In genomic region chr12:33109531-33109930, GRCm38 (mm10) we compare ENCODE assay signal across 9 mouse cellular contexts. TPM values are rescaled to one million over a fixed set of nuclear protein-coding genes. Genes with fewer than 3 reads are reported as not detected.
DNase-seq lines count a peak whose midpoint lies in the region; ATAC-seq lines count a peak whose summit lies in the region.
"Had no signal": no experiment of that assay in that cellular context is flagged by ENCODE, and none has a peak within 500 bp of the region (broad histone marks: within the 10 kb centered on the region; RNA-seq: fewer than 3 reads in every experiment).

No protein-coding gene starts in this region.

- ATAC-seq in heart, embryonic 11.5 days (replicated peaks; ENCODE audit: insufficient number of reproducible peaks, low FRiP score, low TSS enrichment), result 0 out of 2 replicates have a peak, but pooled peaks have one; percentile 22
- ATAC-seq in midbrain, embryonic 15.5 days (replicated peaks), result peak; percentile 62

- no peaks in the 10 kb centered on the region for H3K27me3 ChIP-seq in heart, embryonic 11.5 days (ENCODE audit: control insufficient read depth, insufficient read depth, low read length)
- no peaks in the 10 kb centered on the region for H3K27me3 ChIP-seq in midbrain, embryonic 15.5 days (replicated peaks)

- 0 out of 2 replicates have a peak, but pooled peaks cover 8% of the 10 kb centered on the region for H3K4me1 ChIP-seq in heart, embryonic 11.5 days (ENCODE audit: control insufficient read depth, insufficient read depth, low read length)
- H3K4me1 ChIP-seq in midbrain, embryonic 15.5 days, result 0 out of 2 replicates have a peak, but pooled peaks cover 7% of the 10 kb centered on the region

- DNase-seq in cerebellum, postnatal 10 days, result peak; percentile 48 to 49
- no peak for DNase-seq in cerebellum, adult 11 months
- peak; percentile 71 for DNase-seq in 3T3-L1 (ENCODE audit: low read depth, low spot score)
- DNase-seq in adrenal gland, postnatal 25 days, result peak; percentile 32
- DNase-seq in kidney, postnatal 10 days, result peak; percentile 23
- no peak for DNase-seq in spleen, adult 18-20 months

- H3K27ac ChIP-seq in heart, embryonic 11.5 days (ENCODE audit: low read depth, low read length), result no peak overlapping the region
- no peak overlapping the region for H3K27ac ChIP-seq in midbrain, embryonic 15.5 days

- H3K36me3 ChIP-seq in heart, embryonic 11.5 days (ENCODE audit: control insufficient read depth, insufficient read depth, low read length), result no peaks in the 10 kb centered on the region
- H3K36me3 ChIP-seq in midbrain, embryonic 15.5 days (replicated peaks), result no peaks in the 10 kb centered on the region

- H3K9me3 ChIP-seq in heart, embryonic 11.5 days (replicated peaks; ENCODE audit: control insufficient read depth, low read length), result no peaks in the 10 kb centered on the region
- no peaks in the 10 kb centered on the region for H3K9me3 ChIP-seq in midbrain, embryonic 15.5 days

- H3K4me2 ChIP-seq in heart, embryonic 11.5 days, result no peak overlapping the region
- no peak overlapping the region for H3K4me2 ChIP-seq in midbrain, embryonic 15.5 days

- no peak overlapping the region for H3K4me3 ChIP-seq in heart, embryonic 11.5 days (ENCODE audit: low read depth, low read length)
- H3K4me3 ChIP-seq in midbrain, embryonic 15.5 days, result no peak overlapping the region

- H3K9ac ChIP-seq in heart, embryonic 11.5 days (ENCODE audit: low read depth, low read length), result no peak overlapping the region
- no peak overlapping the region for H3K9ac ChIP-seq in midbrain, embryonic 15.5 days

RNA-seq across cellular contexts. Expression of gene Cdhr3, which starts 16.9 kb away (rescaled TPM):
- not detected in 2 replicates for total RNA-seq in adrenal gland, postnatal 25 days (2021)
- polyA plus RNA-seq in heart, embryonic 11.5 days (2014; fragmentation: Nextera tagmentation; extraction: Ambion mirVana), result not detected in 2 replicates
- polyA plus RNA-seq in midbrain, embryonic 15.5 days (2015; fragmentation: Nextera tagmentation; extraction: Ambion mirVana), result 0.19 and 0.32 TPM in 2 replicates
- polyA plus RNA-seq: large intestine, adult 2 months had no signal

RNA-seq across cellular contexts. Expression of gene Atxn7l1, which starts 38.0 kb away (rescaled TPM):
- 31.2 and 33.1 TPM in 2 replicates for total RNA-seq in adrenal gland, postnatal 25 days (2021)
- polyA plus RNA-seq in heart, embryonic 11.5 days (2014; fragmentation: Nextera tagmentation; extraction: Ambion mirVana), result 15.6 and 18.7 TPM in 2 replicates
- polyA plus RNA-seq in midbrain, embryonic 15.5 days (2015; fragmentation: Nextera tagmentation; extraction: Ambion mirVana), result 20.2 and 24.4 TPM in 2 replicates

Comparison
In these comparisons a context has a peak if more than half of its experiments do, and no peak if none do; other contexts are left out.
1. DNase-seq: peak in cerebellum, postnatal 10 days (2 of 2), 3T3-L1 (single experiment), adrenal gland, postnatal 25 days (single experiment) and kidney, postnatal 10 days (single experiment); none in cerebellum, adult 11 months (single experiment) and spleen, adult 18-20 months (0 of 2).